Mouse (Mus musculus) c-Kit-positive CD71-positive TER-119-positive erythroid progenitor cells, embryonic 14.5 days (primary cell): ENCODE measurements around the gene Bmp2k.

ENCODE experiments used
- DNase-seq: peaks from one replicate; pipeline ENCODE4 v3.0.0-alpha.2; 2013; ENCODE audit warnings: low spot score

Gene Bmp2k

DNA sequence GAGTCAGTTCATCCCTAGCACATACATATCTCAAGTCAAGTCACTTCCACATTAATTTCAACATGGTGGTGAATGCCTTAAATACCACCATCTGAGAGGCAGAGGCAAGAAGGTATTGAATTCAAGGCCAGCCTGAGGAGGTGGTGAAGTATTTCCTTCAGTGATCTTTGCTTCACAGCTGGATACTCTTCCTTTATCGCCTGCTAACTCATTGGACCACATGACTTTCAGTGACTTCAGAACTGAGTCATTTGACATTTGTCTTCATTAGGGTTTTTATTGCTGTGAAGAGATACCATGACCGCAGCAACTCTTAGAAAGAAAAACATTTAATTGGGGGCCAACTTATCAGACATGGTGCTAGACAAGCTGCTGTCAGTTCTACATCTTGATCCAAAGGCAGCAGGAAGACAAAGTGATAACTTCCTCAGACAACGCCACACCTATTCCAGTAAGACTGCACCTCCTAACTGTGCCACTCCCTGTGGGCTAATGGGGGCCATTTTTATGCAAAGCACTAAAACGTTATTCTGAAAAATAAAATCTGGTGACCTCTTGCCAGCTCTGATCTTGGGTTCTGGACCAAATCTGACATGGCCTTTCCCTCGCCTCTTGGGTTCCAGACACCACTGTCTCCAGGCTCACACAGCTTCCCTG lies 24.9 kb upstream of the Bmp2k start:
- DNase-seq = no peak

DNA sequence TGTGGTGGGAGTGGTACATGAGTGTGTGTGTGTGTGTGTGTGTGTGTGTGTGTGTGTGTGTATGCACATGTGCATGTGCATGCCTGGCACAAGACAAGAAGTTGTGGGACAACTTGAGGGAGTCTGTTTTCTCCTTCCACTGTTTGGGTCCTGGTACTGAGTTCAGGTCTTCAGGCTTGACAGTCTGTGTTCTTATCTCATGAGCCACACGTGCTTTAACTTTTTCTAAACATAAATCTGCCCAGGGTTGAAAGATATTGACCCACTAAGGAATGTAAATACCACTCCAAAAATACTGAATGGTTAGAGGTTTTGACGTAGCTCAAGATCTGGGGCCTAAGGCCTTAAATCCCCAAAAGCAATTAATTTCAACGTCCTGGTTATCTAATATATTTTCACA lies 23.8 kb upstream of the Bmp2k start:
- no peak for DNase-seq

DNA sequence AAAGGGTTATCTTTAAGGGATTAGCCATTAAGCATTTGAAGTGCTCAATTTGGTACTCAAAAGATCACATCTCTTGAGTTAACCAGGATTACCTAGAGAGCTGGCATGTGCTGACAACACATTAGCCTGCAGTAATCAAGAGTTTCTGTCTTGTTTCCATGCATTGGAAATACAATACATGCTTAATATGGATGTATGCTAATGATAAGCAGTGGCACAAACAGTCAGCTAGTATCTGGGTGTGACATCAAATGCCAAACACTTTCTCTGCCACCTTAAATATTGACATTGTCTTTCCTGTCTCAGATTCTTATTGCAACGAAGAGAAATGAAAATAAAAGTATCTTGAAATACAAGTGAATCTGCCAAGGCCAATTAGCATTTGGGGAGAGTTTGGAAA lies 22.8 kb upstream of the Bmp2k start:
- DNase-seq = no peak

DNA sequence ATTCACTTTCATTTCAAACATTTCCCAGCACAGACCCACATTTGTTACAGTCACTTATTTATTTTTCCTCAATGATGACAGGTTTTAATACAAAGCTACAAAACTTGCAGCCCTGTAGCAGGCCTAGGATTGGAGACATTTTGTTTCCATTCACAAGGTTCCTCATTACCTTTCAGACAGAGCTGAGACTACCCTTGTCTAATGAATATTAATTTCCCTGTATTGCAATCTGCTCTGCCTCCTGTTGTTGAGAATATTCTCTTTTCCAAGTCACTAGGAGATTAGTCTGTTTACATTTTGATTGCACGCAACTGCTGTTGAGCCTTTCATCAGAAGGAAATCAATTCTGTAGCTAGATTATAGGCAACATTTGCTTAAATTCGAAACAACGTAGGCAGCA lies 22.4 kb upstream of the Bmp2k start:
- no peak for DNase-seq

- no peak for DNase-seq
Measured at GRCm38 (mm10) chr5:96976150-96976549, 21.3 kb upstream of the Bmp2k start.

- no peak for DNase-seq
Measured at GRCm38 (mm10) chr5:96979296-96980007, 18.0 kb upstream of the Bmp2k start.

DNA sequence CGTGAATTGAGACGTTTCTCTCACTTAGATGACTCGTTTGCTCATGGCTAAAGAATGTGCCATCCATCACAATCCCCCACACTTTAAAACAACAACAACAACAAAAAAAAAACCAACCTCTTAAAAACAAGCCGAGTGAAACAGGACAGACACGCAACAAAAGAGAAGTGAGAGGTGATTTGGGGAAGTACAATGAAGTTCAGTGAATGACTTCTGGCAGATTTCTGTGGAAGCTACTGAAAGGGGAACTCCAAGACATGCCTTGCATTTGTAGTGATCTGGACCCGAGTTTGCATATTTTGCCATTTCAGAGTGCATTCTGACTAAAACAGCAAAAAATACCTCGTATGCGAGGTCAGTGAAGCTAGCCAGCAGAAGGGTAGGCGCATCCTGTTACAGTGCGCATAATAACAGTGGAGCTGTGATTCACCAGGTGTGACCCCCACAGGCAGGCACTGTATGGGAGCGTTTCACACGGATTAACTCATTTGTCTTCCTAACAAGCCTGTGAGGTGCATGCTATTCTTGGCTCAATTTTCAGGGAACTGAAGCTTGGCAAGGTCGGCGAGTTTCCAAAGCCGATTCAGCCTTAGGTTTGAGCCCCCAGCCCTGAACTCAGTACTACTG lies 17.4 kb upstream of the Bmp2k start:
- no peak for DNase-seq

DNA sequence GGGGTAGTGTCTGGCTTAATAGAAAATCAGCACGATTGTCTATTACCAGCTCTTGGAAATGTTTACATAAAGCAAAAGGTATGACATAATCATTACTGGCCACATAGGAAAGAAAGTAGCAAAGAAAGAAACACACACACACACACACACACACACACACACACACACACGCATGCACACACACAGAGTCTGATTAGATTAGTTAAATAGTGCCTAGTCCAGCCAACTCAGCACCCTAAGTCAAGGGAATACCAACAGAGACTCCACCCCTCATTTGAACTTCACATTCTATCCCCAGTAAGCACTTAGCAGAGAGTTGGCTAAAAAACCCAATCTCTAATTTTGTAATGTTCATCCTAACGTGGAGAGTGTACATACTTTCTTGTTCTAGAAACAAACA lies 15.5 kb upstream of the Bmp2k start:
- DNase-seq = no peak

- no peak for DNase-seq
Measured at GRCm38 (mm10) chr5:96983142-96983541, 14.3 kb upstream of the Bmp2k start.

- DNase-seq = no peak
Measured at GRCm38 (mm10) chr5:96986850-96987249, 10.6 kb upstream of the Bmp2k start.

GRCm38 (mm10) chr5:96988880-96989279 lies 8.6 kb upstream of the Bmp2k start:
- DNase-seq = peak; percentile 82

GRCm38 (mm10) chr5:96991156-96991555 lies 6.3 kb upstream of the Bmp2k start:
- DNase-seq = no peak

DNA sequence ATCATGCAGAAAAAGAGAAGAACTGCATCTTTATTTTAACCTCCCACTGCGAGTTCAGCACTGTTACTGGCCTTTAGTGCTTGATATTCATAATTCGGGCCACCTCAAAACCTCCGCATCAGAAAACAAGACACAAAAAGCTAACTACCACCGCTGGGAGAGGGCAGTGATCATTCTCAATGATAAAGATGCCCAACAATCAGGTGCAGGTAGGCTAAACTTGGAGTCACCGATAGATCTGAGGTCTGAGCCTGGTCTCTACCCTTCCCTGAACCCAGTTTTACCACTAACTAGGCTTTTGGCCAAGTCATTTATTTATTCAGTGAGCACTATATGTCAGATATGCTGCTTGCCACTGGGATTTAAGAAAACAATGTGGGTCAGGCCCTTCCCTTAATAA lies 4.8 kb upstream of the Bmp2k start:
- no peak for DNase-seq

DNA sequence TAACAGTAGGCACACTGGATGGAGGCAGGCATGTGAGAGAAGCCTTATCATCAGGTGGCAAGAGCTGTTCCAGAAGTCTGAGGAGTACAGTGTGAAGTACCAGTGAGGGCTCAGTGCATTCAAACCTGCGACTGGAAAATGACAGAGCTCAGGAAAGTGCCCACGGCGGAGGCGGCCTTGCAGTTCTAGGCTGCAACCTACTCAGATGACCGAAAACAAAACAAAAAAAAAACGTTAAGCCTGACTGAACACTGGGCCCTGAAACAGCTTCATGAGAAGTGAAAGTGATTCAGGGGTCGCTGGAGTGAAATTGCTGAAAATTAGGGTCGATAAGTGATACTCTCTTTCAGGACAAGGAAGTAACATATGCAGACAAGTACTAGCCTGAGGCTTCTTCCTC lies 4.4 kb upstream of the Bmp2k start:
- DNase-seq = no peak

DNA sequence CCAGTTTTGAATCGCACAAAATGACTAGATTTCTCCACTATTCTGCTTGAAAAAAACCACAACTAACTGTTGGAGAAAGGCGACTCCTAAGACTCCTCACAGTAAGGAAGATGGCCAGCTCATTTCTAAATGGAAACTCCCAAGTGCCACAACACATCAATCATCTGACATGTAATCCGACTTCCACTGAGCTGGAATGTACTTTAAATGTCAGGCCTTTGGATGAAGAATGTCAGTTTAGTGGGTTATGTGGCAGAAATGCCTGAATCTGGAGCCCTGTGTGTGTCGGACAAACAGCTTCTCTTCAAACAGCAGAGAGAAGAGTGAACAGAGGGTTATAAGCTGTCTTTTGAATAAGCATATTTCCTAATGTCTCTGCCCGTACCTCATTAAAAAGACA lies 1.7 kb upstream of the Bmp2k start:
- no peak for DNase-seq

- no peak for DNase-seq
Measured at GRCm38 (mm10) chr5:96996401-96997309, 834 bp upstream of the Bmp2k start.

GRCm38 (mm10) chr5:96997802-96998565 lies 495 bp downstream of the Bmp2k start:
- no peak for DNase-seq

DNA sequence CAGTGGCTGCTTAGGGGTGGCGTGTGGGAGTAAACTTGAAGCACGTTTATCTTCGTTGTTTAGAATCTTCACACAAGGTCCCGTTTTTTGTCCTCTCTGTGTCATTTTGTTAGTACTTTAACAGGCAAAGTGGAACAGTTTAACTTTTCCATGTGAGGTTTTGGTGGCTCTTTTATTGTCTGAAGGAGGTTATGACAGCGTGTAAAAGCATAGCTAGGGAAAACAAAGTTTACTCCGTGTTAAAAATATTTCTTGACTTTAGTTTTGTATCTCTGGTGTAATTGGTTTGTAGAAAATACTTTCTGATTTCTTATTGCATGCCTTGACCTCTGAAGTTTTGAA lies 1.0 kb downstream of the Bmp2k start:
- no peak for DNase-seq

GRCm38 (mm10) chr5:96999601-97000000 lies 2.1 kb downstream of the Bmp2k start:
- DNase-seq = no peak

DNA sequence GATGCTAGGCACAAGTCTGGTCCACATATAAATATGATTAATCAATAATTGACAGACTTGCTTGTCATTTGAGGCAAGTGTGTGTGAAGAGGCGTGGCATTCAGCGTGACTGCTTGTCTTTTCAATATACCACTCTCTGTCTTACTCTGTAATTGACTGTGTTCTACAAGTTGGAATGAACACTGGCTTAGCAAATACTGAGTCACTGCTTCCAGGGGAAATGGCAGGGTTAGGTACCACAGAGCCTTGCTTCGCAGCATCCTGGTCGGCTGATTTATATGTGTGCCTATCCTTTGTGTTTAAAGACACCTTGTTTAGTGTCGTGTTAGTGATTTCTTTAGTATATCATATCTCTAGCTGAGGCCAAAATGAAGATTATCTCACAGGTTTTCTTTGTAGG lies 3.0 kb downstream of the Bmp2k start:
- no peak for DNase-seq

DNA sequence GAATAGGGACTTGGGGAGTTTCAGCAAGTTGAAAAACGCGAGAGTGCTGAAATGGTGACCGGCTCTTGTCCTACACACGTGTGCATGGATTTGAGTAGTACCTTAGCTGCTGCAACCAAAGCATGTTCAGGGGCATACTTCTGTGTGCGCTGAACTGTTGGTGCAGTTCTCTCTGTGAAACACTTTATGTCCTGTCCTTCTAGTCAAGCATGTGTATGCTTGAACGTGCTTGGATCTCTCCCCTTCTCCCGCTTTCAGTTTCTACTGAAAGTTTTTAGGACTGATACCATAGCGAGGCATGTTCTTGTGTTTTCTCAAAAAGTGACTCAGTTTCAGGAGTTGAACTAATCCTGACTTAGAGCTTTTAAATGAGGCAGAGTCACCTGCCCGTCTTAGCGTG lies 3.7 kb downstream of the Bmp2k start:
- no peak for DNase-seq

- DNase-seq = no peak
Measured at GRCm38 (mm10) chr5:97001571-97001970, 4.1 kb downstream of the Bmp2k start.
